Mouse (Mus musculus) stomach, embryonic 14.5 days (tissue): ENCODE results near the gene Olfr287. TPM values are rescaled to one million over a fixed set of nuclear protein-coding genes. Genes with fewer than 3 reads are reported as not detected.

ENCODE experiments used
- ATAC-seq: fragments of 200-750 bp; cut with Nextera tagmentation; 2 replicates; pipeline ENCODE4 v1.8.0; 2017; ENCODE audit warnings: low read depth, moderate TSS enrichment; ENCODE audit not compliant: insufficient number of reproducible peaks, insufficient read depth, low FRiP score
- H3K27ac ChIP-seq: fragments of 300-500 bp; sonication (generic); 2 replicates; pipeline ENCODE4 v1.5.1; 2014; ENCODE audit warnings: mild to moderate bottlenecking, low read length, moderate library complexity, mixed read lengths
- H3K27me3 ChIP-seq: fragments of 300-500 bp; sonication (generic); 2 replicates; pipeline ENCODE4 v1.6.1; 2014; ENCODE audit warnings: low read length, control low read depth, mixed read lengths; ENCODE audit not compliant: control insufficient read depth, insufficient read depth
- H3K36me3 ChIP-seq: fragments of 300-500 bp; sonication (generic); 2 replicates; pipeline ENCODE4 v1.6.1; 2014; ENCODE audit warnings: mild to moderate bottlenecking, control low read depth, low read length, moderate library complexity, mixed read lengths; ENCODE audit not compliant: control insufficient read depth, insufficient read depth
- H3K4me1 ChIP-seq: fragments of 300-500 bp; sonication (generic); 2 replicates; pipeline ENCODE4 v1.6.1; 2014; ENCODE audit warnings: low read length, control low read depth, mixed read lengths; ENCODE audit not compliant: control insufficient read depth, insufficient read depth
- H3K4me2 ChIP-seq: fragments of 300-500 bp; sonication (generic); replicated peaks from 2 replicates; pipeline ENCODE4 v1.6.1; 2014; ENCODE audit warnings: low read depth, low read length, control low read depth
- H3K4me3 ChIP-seq: fragments of 300-500 bp; sonication (generic); 2 replicates; pipeline ENCODE4 v1.5.1; 2014; ENCODE audit warnings: low read depth, low read length, control low read depth
- H3K9ac ChIP-seq: fragments of 300-500 bp; sonication (generic); replicated peaks from 2 replicates; pipeline ENCODE4 v1.6.1; 2014; ENCODE audit warnings: low read depth, mild to moderate bottlenecking, control low read depth, low read length, moderate library complexity, mixed read lengths
- H3K9me3 ChIP-seq: fragments of 300-500 bp; sonication (generic); 2 replicates; pipeline ENCODE4 v1.6.1; 2016; ENCODE audit warnings: low read depth, low read length, control low read depth; ENCODE audit not compliant: control insufficient read depth
- WGBS: fragments of 180-500 bp; shearing (Covaris S2); extraction: QIAGEN DNeasy Blood & Tissue Kit; methylation state at CpG from one replicate; pipeline ENCODE4 v1.1.7; 2014; 5-methylcytosine and 5-hydroxymethylcytosine counted together
- polyA plus RNA-seq: library from polyadenylated mRNA; unstranded; fragments of >200 nt; fragmentation: Nextera tagmentation; extraction: Ambion mirVana; gene quantifications from 2 replicates; pipeline ENCODE4 v1.2.1, GENCODE M21; 2014

Olfr287 gene
- polyA plus RNA-seq, 1 experiment from 2014 or later = not detected

GRCm38 (mm10) chr15:98214130-98214529, 6.7 kb downstream of the Olfr287 start:
- Histone ChIP-seq H3K4me3 (no peak overlapping the region), H3K4me1 (no peaks in the 10 kb centered on the region), H3K36me3 (no peaks in the 10 kb centered on the region), H3K27me3 (no peaks in the 10 kb centered on the region), H3K9ac (no peak overlapping the region), H3K27ac (no peak overlapping the region), H3K9me3 (no peaks in the 10 kb centered on the region), H3K4me2 (no peak overlapping the region)
- 60% methylated on average over 5 of the region's 5 CpGs for WGBS
- ATAC-seq = no peak

- Histone ChIP-seq H3K4me2 (no peak overlapping the region), H3K27me3 (no peaks in the 10 kb centered on the region), H3K27ac (no peak overlapping the region), H3K36me3 (no peaks in the 10 kb centered on the region), H3K4me1 (no peaks in the 10 kb centered on the region), H3K9ac (no peak overlapping the region), H3K4me3 (no peak overlapping the region), H3K9me3 (no peaks in the 10 kb centered on the region)
- ATAC-seq = no peak
- 72% methylated on average over 5 of the region's 5 CpGs for WGBS
These were observed 7.5 kb downstream of the Olfr287 start for GRCm38 (mm10) chr15:98213336-98213870.

- Histone ChIP-seq H3K36me3 (no peaks in the 10 kb centered on the region), H3K27ac (no peak overlapping the region), H3K9ac (no peak overlapping the region), H3K4me3 (no peak overlapping the region), H3K4me1 (no peaks in the 10 kb centered on the region), H3K27me3 (no peaks in the 10 kb centered on the region), H3K9me3 (no peaks in the 10 kb centered on the region), H3K4me2 (no peak overlapping the region)
- WGBS = 75% methylated on average over 7 of the region's 7 CpGs
- ATAC-seq = no peak
These were observed 11.2 kb downstream of the Olfr287 start for GRCm38 (mm10) chr15:98209676-98210075.

GRCm38 (mm10) chr15:98195442-98195841, 25.4 kb downstream of the Olfr287 start, which contains the start of gene Olfr288:
Gene Olfr288, minus strand, starts transcription at chr15:98195542.
- H3K9ac ChIP-seq = no peak within 1 kb of the TSS
- no peaks in the 10 kb centered on the region for H3K36me3 ChIP-seq
- ATAC-seq = no peak
- H3K4me1 ChIP-seq = no peaks in the 10 kb centered on the region
- no peaks in the 10 kb centered on the region for H3K27me3 ChIP-seq
- 66% methylated on average over 3 of the region's 3 CpGs for WGBS
- H3K4me2 ChIP-seq = no peak within 1 kb of the TSS
- H3K9me3 ChIP-seq = no peaks in the 10 kb centered on the region
- no peak within 1 kb of the TSS for H3K27ac ChIP-seq
- no peak within 1 kb of the TSS for H3K4me3 ChIP-seq

GRCm38 (mm10) chr15:98184456-98184855, 36.4 kb downstream of the Olfr287 start:
- WGBS = 61% methylated on average over 4 of the region's 4 CpGs

GRCm38 (mm10) chr15:98181856-98182570, 38.8 kb downstream of the Olfr287 start:
- Histone ChIP-seq H3K9me3 (no peaks in the 10 kb centered on the region), H3K27ac (no peak overlapping the region), H3K4me3 (no peak overlapping the region), H3K4me2 (no peak overlapping the region), H3K4me1 (no peaks in the 10 kb centered on the region), H3K36me3 (no peaks in the 10 kb centered on the region), H3K27me3 (no peaks in the 10 kb centered on the region), H3K9ac (no peak overlapping the region)
- ATAC-seq = no peak
- 68% methylated on average over 12 of the region's 12 CpGs for WGBS

More at GRCm38 (mm10) chr15:98184456-98184855, 36.4 kb downstream of the Olfr287 start:
- H3K4me2 ChIP-seq = no peak overlapping the region
- ATAC-seq = no peak
- no peak overlapping the region for H3K4me3 ChIP-seq
- no peak overlapping the region for H3K27ac ChIP-seq
- H3K4me1 ChIP-seq = no peaks in the 10 kb centered on the region
- H3K36me3 ChIP-seq = no peaks in the 10 kb centered on the region
- H3K27me3 ChIP-seq = no peaks in the 10 kb centered on the region
- H3K9me3 ChIP-seq = no peaks in the 10 kb centered on the region
- no peak overlapping the region for H3K9ac ChIP-seq

- Histone ChIP-seq H3K4me1 (no peaks in the 10 kb centered on the region), H3K36me3 (no peaks in the 10 kb centered on the region), H3K27ac (no peak overlapping the region), H3K27me3 (no peaks in the 10 kb centered on the region), H3K9me3 (no peaks in the 10 kb centered on the region), H3K4me3 (peak overlapping the region; percentile 40), H3K9ac (no peak overlapping the region), H3K4me2 (peak overlapping the region; percentile 42)
- peak; percentile 97 for ATAC-seq
- under 1% methylated on average over 30 of the region's 30 CpGs for WGBS
These were observed 39.6 kb downstream of the Olfr287 start for GRCm38 (mm10) chr15:98181132-98181711.

- no peaks in the 10 kb centered on the region for H3K4me1 ChIP-seq
- H3K27me3 ChIP-seq = no peaks in the 10 kb centered on the region
- no peak overlapping the region for H3K9ac ChIP-seq
- peak overlapping the region; percentile 42 for H3K4me2 ChIP-seq
- H3K36me3 ChIP-seq = no peaks in the 10 kb centered on the region
- ATAC-seq = no peak
- peak overlapping the region; percentile 40 for H3K4me3 ChIP-seq
- no peak overlapping the region for H3K27ac ChIP-seq
- WGBS = 7% methylated on average over 26 of the region's 26 CpGs
- H3K9me3 ChIP-seq = no peaks in the 10 kb centered on the region
These were observed 40.2 kb downstream of the Olfr287 start for GRCm38 (mm10) chr15:98180567-98181131.
